Mouse (Mus musculus) gastrocnemius, adult 2 months (tissue): ENCODE data around the gene Serpine1. TPM values are rescaled to one million over a fixed set of nuclear protein-coding genes. Genes with fewer than 3 reads are reported as not detected.

Experiments
- DNase-seq: peaks from one replicate; pipeline ENCODE4 v3.0.0; 2022
- H3K27ac ChIP-seq: fragments of 200-600 bp; 2 replicates; pipeline ENCODE4 v1.8.1; 2022; ENCODE audit warnings: mild to moderate bottlenecking
- H3K4me3 ChIP-seq: fragments of 200-600 bp; 2 replicates; pipeline ENCODE4 v1.8.1; 2022; ENCODE audit warnings: mild to moderate bottlenecking, moderate library complexity
- CTCF ChIP-seq: fragments of 200-600 bp; IDR thresholded peaks from 2 replicates; pipeline ENCODE4 v1.8.1; 2022; ENCODE audit warnings: antibody characterized with exemption, mild to moderate bottlenecking, moderate library complexity
- intact Hi-C: fragments of 180-260 bp; cut with DNase I; formaldehyde crosslinking; loops from one replicate; pipeline ENCODE4 v1.15.1; 2025
- total RNA-seq, 2 experiments: library from RNA; stranded (reverse); gene quantifications; 2 replicates each; pipeline ENCODE4 v1.2.3; 2021

Serpine1 gene
- total RNA-seq, 2 experiments from 2014 or later: 2.5 to 2.8 TPM

DNA sequence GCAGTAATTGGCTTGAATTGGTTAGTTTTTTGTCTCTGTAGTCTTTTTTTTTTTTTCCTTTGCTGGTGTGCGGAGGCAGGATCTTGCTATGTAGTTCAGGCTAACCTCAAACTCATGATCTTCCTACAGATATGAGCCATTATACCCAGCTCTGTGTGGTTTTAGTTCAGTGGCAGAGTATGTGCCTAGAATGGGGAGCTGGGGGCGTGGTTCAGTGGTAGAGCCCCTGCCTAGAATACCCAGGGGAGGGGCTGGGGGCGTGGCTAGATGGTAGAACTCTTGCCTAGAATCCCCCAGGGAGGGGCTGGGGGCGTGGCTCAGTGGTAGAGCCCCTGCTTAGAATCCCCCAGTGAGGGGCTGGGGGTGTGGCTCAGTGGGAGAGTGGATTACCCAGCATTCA is 3.4 kb downstream of the Serpine1 start:
- TF ChIP-seq CTCF: no peak
- no peak for DNase-seq
- intact Hi-C loops: no loop called here
- Histone ChIP-seq H3K27ac (no peak overlapping the region), H3K4me3 (no peak overlapping the region)

GRCm38 (mm10) chr5:137065923-137066322 is 6.1 kb downstream of the Serpine1 start:
- intact Hi-C loops: no loop called here
- TF ChIP-seq CTCF: no peak; the same call in 1 of the 2 replicates

GRCm38 (mm10) chr5:137065454-137065853 is 6.6 kb downstream of the Serpine1 start:
- DNase-seq: no peak
- intact Hi-C loops: no loop called here
- TF ChIP-seq CTCF: no peak

More at GRCm38 (mm10) chr5:137065923-137066322, 6.1 kb downstream of the Serpine1 start:
- Histone ChIP-seq H3K4me3 (no peak overlapping the region), H3K27ac (no peak overlapping the region)
- DNase-seq: no peak

GRCm38 (mm10) chr5:137062601-137063000 is 9.5 kb downstream of the Serpine1 start:
- intact Hi-C loops: loop anchor here (1.0 kb wide), 1 partner anchor 45 kb away; no protein-coding TSS in a partner anchor
- H3K4me3 ChIP-seq: no peak overlapping the region
- 0 out of 2 replicates have a peak overlapping the region, but pooled peaks have one; percentile 2 for H3K27ac ChIP-seq
- DNase-seq: no peak
- TF ChIP-seq CTCF: no peak

More at GRCm38 (mm10) chr5:137065454-137065853, 6.6 kb downstream of the Serpine1 start:
- Histone ChIP-seq H3K4me3 (no peak overlapping the region), H3K27ac (no peak overlapping the region)

GRCm38 (mm10) chr5:137061809-137062481 is 10.1 kb downstream of the Serpine1 start:
- peak; percentile 85 for DNase-seq
- H3K27ac ChIP-seq: 0 out of 2 replicates have a peak overlapping the region, but pooled peaks have one; percentile 35
- intact Hi-C loops: loop anchor here (1.0 kb wide), 1 partner anchor 45 kb away; no protein-coding TSS in a partner anchor
- TF ChIP-seq CTCF: peak; percentile 70
- H3K4me3 ChIP-seq: no peak overlapping the region

GRCm38 (mm10) chr5:137054873-137055272 is 17.2 kb downstream of the Serpine1 start:
- intact Hi-C loops: no loop called here
- H3K4me3 ChIP-seq: no peak overlapping the region
- no peak for DNase-seq
- TF ChIP-seq CTCF: no peak
- no peak overlapping the region for H3K27ac ChIP-seq

DNA sequence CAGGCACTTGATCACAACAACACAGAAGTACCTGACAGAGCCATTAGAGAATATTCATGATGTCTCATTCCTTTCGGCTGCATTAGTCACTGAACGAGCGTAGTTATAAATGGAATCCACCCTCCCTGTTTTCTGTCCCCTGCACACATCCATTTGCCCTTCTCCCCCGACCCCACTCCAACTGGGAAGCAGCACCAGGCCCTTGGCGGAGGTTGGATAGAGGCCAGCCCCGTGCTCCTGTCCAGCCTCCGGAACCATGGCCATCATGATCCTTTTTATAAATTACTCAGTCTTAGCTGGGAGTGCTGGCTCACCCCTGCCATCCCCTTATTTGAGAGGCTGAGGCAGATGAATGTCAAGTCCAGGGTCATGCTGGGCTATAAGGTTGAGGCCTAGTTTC is 17.8 kb downstream of the Serpine1 start:
- DNase-seq: no peak
- intact Hi-C loops: no loop called here

DNA sequence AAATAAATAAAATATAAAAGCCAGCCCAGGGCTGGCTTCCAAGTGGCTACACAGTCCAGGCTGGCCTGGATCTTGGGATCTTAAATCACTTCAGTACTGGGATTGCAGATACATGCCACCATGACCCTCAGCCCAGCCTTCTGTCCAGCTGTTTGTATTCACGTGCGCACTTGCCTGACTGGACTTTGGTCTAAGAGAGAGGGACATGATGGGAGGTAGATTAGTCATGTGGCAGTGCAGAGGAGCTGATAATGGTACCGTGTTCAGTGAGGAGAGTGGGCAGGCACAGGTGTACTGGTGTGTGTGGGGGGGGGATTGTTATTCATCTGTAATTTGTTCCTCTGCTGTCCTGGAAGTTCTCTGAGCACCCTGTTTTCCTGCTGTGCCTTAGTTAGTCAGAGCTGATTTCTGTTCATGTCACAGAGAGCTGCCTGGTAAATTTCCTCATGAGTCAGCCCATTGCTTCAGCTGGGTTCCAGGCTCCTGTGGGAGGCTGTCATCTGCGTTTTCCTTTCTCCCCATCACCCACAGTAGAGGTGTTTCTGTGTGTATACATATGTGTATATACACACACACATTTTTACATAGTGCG is 20.1 kb downstream of the Serpine1 start:
- Histone ChIP-seq H3K4me3 (no peak overlapping the region), H3K27ac (no peak overlapping the region)
- intact Hi-C loops: no loop called here
- no peak for DNase-seq
- no peak for TF ChIP-seq CTCF

More for the DNA sequence above, 17.8 kb downstream of the Serpine1 start:
- Histone ChIP-seq H3K4me3 (no peak overlapping the region), H3K27ac (no peak overlapping the region)
- no peak for TF ChIP-seq CTCF

DNA sequence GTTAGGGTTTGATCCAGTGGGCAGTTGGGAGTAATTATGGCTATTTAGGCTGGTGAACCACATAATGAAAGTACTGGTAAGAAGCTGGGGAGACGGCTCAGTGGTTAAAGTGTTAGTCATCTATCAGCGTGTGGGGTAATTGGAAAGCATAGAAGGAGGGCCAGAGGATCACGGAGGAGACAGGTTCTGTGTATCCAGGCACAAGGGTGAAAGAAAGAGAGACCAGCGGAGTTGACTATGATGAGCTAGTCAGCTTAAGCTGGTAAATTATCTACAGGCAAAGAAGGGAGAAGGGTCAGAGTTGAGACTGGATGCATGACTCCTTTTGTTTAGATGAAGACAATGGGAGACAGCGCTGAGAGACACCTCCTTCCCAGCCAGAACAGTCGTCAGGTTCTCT is 20.9 kb downstream of the Serpine1 start:
- TF ChIP-seq CTCF: no peak
- Histone ChIP-seq H3K27ac (no peak overlapping the region), H3K4me3 (no peak overlapping the region)
- no peak for DNase-seq
- intact Hi-C loops: no loop called here

DNA sequence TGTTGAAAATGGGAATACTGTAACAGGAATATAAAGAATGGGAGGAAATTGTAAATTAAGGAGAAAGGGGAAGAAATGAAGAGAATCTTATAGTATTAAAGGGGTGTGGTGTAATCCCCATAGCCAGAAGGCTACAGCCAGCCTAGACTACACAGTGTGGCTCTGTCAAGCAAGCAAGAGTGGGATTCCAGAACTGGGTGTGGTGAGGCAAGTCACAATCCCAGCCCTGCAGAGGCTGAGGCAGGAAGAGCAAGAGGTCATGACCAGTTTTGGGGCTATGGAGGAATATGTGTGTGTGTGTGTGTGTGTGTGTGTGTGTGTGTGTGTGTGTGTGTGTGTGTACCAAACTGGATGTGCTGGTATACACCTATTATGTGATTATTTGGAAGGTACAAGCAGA is 25.1 kb downstream of the Serpine1 start:
- no peak for DNase-seq
- TF ChIP-seq CTCF: no peak
- Histone ChIP-seq H3K27ac (no peak overlapping the region), H3K4me3 (no peak overlapping the region)
- intact Hi-C loops: no loop called here

GRCm38 (mm10) chr5:137046324-137046718 is 25.7 kb downstream of the Serpine1 start:
- no peak overlapping the region for H3K27ac ChIP-seq
- no peak for DNase-seq
- no peak for TF ChIP-seq CTCF
- intact Hi-C loops: no loop called here
- peak overlapping the region; percentile 93 for H3K4me3 ChIP-seq

GRCm38 (mm10) chr5:137045402-137046323 is 26.4 kb downstream of the Serpine1 start, which contains the start of gene Ap1s1:
Ap1s1 (minus strand) TSS chr5:137046135.
- peak; percentile 97 for DNase-seq
- peak within 1 kb of the TSS; percentile 83 for H3K27ac ChIP-seq
- intact Hi-C loops: no loop called here
- no peak for TF ChIP-seq CTCF
- H3K4me3 ChIP-seq: peak within 1 kb of the TSS; percentile 93
